Mouse (Mus musculus) mesoderm, embryonic 11.5 days (tissue): Measurements from ENCODE around the gene Uqcrfs1.
A peak's percentile ranks its signal among the peaks of the same experiment; 100 is the strongest.

Experiments used
- DNase-seq: peaks from one replicate; pipeline ENCODE4 v3.0.0-alpha.2; 2012; ENCODE audit warnings: low read depth, low spot score

Uqcrfs1 gene

GRCm38 (mm10) chr13:30544856-30545604 is at the start of gene Uqcrfs1:
Uqcrfs1 (minus strand) TSS chr13:30545362.
- DNase-seq: peak; percentile 98

- DNase-seq: no peak
Measured at GRCm38 (mm10) chr13:30585786-30586185, 40.6 kb upstream of the Uqcrfs1 start.

GRCm38 (mm10) chr13:30582541-30582940 is 37.4 kb upstream of the Uqcrfs1 start:
- no peak for DNase-seq

DNA sequence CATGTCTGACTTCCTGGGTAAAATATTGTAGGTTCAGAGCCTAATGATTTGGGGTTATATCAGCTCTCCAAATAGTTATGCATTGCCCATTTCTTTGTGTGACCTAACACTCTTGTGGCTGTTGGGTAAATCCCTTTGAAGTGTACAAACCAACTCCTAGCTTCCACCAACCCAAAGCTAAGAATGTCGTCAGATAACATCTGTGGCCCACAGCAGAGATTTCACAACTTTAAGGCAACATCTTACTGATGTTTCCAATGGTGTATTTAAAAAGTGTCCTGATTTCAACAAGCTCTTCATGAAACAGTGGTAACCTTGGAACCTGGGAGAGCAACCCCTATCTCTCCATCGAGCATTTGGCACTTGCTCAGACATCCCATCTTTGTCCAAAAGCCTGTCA is 33.6 kb upstream of the Uqcrfs1 start:
- DNase-seq: no peak

DNA sequence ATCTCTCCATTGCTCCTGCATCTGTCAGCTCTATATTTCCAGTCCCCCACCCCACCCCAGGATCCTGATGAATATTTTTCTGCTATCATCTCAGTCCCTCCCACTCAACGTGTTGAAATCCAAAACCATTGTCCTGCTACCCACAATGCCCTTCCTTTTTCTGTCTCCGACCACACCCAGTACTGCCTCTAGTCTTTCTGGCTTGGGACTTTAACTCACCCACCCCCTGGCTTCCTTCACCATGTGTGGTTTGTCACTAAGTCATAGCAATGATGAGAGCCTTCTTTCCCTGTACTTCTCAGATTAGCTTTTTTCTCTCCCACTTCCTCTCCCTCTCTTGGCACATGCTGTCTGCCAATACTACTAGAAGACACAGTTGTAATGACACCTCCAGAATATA is 31.7 kb upstream of the Uqcrfs1 start:
- no peak for DNase-seq

- no peak for DNase-seq
Measured at GRCm38 (mm10) chr13:30572971-30573370, 27.8 kb upstream of the Uqcrfs1 start.

DNA sequence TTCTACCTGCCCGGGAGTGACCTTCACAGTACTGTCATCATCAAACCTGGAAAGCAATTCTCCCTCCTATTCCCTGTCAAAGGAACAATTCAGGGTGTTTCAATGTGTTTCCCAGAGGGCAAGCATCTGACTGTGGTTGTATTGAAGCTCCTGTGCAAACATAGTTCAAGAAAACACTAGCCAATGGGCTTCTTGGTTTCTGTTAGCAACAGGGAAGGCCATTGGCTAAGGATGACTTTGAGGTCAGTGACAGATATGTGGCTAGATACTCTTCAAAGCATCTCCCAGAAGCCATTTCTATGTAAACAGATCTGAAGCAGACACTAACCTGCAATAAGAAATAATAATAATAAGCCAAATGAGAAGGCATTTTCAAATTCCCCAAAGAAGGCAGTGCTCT is 25.0 kb upstream of the Uqcrfs1 start:
- DNase-seq: no peak

DNA sequence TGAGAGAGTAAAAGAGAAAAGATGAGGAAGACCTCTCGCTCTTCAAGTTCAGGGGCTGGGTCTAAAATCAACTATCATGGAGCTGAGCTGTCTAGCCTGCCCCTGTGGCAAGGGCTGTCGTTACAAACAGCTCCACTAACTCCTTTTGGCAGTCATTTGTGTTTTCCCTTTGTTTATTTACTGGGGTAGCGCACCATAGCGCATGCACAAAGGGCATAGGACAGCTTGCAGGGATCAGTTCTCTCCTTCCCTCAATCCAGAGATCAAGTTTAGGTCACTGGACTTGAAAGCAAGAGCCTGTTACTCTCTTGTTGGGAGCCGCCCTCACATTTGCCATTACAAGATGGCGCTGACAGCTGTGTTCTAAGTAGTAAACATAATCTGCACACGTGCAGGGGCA is 22.4 kb upstream of the Uqcrfs1 start:
- DNase-seq: no peak

GRCm38 (mm10) chr13:30566767-30567166 is 21.6 kb upstream of the Uqcrfs1 start:
- DNase-seq: peak; percentile 36

DNA sequence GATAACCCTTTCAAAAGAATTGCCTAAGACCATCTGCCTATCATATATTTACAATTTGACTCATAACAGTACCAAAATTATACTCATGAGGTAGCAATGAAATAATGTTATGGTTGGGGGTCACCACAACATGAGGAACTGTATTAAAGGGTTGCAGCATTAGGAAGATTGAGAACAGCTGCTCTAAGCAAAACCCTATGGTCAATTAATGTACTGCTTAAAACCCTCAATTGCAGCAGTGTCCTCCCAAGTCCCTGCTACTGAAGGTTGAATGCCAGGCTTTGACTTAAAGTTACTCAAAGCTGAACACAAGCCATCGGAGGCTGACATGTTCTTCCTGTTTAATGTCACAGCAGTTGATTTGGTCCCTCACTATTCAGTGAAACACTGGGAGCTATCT is 15.4 kb upstream of the Uqcrfs1 start:
- no peak for DNase-seq

GRCm38 (mm10) chr13:30560052-30560451 is 14.9 kb upstream of the Uqcrfs1 start:
- DNase-seq: no peak

GRCm38 (mm10) chr13:30557751-30558150 is 12.6 kb upstream of the Uqcrfs1 start:
- no peak for DNase-seq

DNA sequence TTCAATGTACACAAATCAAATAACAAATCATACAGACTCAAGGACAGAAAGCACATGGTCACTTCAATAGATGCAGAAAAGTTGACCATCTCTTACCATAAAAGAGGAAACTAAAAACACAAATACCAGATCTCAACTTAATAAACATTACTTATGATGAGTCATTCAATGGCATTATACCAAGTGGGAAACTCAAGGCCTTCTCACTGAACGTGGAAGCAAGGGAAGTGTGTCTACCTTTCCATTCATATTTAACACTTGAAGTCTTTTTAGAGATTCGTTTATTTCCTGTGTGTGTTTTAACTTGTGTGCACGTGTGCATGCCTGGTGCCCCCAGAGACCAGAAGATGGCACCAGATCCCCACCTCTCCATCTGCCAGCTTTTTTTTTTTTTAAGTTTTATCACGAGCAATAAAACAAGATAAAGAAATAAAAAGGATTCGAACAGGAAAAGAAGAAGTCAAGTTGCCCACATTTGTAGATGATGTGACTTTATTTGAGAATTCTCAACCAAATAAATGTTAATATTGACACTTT is 8.0 kb upstream of the Uqcrfs1 start:
- DNase-seq: no peak

- no peak for DNase-seq
Measured at GRCm38 (mm10) chr13:30549339-30549738, 4.2 kb upstream of the Uqcrfs1 start.

DNA sequence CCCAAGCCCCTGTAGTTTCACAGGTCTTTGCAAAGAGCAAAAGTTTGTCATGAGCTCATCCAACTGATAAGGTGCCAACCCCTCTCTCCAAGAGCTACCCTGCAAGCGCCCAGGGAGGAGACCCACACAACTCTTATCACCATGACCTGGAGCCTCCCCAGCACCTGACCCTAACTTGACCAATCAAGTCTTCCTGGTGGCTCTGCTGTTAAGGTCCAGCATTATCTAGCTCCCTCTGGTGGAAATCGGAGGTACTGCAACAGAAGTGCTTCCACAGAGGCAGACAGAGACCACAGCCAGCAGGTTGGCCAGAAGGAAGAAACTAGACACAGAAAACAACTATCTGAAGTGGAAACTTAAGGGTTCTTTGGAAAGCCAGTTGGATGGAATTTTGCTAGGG is 3.7 kb upstream of the Uqcrfs1 start:
- peak; percentile 89 for DNase-seq

GRCm38 (mm10) chr13:30530761-30531160 is 14.4 kb downstream of the Uqcrfs1 start:
- peak; percentile 74 for DNase-seq

- no peak for DNase-seq
Measured at GRCm38 (mm10) chr13:30524961-30525360, 20.2 kb downstream of the Uqcrfs1 start.

DNA sequence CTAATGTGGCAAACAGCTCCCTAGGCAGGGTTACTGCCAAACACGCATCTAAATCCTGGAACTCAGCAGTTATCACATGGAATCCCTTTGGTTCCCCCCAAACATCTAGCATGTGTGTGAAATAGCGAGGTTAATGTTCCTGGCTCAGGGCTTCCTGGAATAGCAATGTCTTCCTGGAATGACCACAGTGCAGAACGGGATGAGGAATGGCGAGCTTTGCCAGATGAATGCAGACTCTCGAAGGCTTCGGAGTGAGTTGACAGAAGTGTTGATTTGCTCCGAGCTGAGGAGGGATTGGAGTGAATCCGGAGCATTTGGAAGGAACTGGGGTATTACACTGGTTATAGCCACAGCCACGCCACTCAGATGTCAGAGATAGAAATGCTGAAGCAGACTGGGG is 21.2 kb downstream of the Uqcrfs1 start:
- no peak for DNase-seq

DNA sequence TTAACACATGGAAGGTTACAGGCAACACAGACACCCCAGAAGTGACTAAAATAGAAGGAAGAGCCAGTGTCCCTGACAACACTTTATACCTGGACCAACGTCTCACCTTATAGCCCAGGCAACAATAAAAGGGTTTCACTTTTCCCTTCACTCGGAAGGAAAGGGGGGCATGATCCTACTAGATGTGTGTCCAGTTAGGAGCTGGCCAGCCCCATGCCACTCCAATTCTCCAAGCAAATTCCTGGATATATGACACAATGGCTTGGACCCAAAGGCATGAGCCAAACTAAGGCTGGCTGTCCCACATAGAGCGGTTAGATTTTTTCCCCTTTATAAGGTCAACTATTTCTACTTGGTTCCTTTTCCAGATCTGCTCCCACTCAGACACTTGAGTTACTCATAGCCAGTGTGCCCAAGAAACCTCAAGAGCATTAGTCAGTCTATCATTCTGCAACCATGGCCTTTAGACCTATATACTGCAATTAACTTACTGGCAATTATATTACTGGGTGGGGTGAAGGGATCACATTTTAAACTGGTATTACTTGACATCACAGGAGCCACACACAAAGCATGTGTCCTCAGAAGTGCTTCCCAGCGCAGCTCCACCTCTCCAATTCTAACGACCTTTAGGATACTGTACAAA is 21.8 kb downstream of the Uqcrfs1 start:
- DNase-seq: no peak

DNA sequence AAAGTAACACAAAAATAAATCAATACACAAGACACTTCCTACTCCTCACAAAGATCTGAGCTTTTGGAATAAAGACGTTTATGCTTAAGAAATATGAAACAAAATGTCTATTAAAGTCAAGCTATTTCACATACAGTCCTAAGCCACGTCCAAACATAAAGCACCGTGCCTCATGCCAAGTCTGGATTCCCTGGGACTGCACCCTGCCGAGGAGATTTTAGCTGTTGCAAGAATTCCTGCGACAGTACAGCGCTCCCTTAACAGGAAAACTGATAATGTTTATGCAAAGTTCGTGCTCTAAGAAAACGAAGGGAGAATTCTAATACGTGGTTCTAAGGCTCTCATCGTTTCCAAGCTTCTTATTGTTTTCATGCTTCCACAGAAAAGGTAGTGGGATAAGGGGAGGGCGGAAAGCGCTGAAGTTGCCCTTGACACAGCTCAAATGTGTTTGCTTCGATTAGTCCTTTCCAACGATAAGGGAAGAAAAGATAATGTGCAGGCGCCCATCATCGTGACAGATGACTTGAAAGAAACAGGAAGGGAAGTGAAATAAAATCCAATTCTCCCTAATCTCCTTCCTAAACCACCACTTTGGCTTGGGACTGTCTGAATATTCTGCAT is 23.8 kb downstream of the Uqcrfs1 start:
- DNase-seq: no peak

DNA sequence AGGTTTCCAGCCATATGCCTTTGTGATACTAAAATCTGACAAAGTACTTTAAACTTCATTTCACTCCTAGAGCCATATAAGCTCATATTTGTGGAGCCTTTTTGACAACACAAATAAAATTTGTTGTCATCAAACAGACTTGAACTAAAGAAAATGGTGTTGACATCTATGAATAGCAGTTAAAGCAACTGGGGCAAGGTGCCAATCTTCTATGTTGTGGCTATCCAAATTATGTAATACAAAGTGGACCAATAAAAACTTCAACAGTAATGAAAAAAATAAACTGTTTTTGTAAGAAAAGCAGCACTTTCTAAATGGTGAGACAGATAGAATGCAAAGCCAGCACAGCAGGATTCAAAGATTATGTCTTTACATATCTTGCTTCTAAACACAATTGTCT is 27.0 kb downstream of the Uqcrfs1 start:
- no peak for DNase-seq

DNA sequence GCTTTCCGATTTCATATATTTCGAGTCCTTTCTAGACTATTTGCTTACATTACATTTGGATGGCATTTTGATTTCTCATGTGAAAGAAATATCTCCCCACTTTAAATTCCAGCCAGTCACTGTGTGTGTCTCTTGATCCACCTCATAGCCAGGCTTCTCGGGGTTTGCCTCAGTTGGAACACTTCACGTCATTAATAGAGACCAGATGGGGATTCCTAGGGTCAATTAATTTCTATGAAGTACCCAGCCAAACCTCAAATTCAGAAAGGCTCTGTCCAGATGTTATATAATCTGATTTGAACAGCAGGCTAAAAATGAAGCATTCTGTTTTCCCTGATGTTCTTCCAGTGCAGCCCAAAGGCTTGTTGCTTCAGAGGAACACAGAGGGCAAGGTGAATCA is 37.5 kb downstream of the Uqcrfs1 start:
- DNase-seq: peak; percentile 21
